Mouse (Mus musculus) adrenal gland, adult (tissue): Measurements from ENCODE around the gene Plcl1.

Experiments
- DNase-seq, 2 experiments: peaks; one replicate each; pipeline ENCODE4 v3.0.0; 2022 to 2023; ENCODE audit warnings: low spot score in 1 of 2; ENCODE audit not compliant: inconsistent age in 2 of 2

The Plcl1 gene

GRCm38 (mm10) chr1:55700016-55700415 lies 294.3 kb downstream of the Plcl1 start:
- DNase-seq: no peak

GRCm38 (mm10) chr1:55700726-55701125 lies 295.0 kb downstream of the Plcl1 start:
- DNase-seq: no peak

DNA sequence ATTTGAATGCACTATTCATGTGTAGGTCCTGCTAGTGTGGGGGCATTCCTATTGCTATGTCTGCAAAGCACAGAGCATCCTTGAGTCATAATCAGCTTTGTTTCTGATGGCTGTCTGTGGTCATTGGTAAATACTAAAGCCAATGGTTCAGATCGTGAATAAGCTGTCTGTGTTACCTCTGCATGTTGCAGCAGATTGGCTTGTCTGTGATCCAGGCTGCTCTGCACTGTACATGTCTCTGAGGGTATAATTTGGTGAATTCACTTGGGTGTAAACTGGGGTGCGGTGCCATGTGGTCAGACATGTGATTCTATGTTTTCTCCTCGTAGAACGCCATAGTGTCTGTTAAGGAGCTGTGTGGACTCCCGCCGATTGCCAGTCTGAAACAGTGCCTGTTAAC lies 295.9 kb downstream of the Plcl1 start:
- DNase-seq: no peak

GRCm38 (mm10) chr1:55702106-55702505 lies 296.4 kb downstream of the Plcl1 start:
- DNase-seq: no peak

DNA sequence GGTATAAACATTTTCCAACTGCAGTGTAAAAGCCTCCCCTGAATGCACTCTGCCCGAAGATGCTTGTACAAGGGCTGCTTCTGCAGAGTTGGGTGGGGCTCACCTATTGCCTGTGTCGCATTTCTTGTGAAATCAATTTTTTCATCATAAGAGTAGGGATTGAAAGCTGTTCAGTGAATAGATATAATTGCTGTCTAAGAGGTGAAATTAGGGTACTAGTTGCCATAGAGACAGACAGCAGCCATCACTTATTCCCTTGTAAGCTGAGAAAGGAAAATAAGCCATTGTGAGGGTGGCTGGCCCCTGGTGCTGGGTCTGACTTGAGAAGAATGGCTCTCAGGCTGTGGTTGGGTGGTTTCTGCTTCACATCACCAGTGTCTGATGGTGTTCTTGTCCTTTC lies 299.0 kb downstream of the Plcl1 start:
- DNase-seq: no peak

- no peak for DNase-seq
These were observed 299.5 kb downstream of the Plcl1 start for GRCm38 (mm10) chr1:55705173-55705572.

- no peak for DNase-seq
These were observed 300.0 kb downstream of the Plcl1 start for GRCm38 (mm10) chr1:55705756-55706155.

GRCm38 (mm10) chr1:55706933-55707332 lies 301.2 kb downstream of the Plcl1 start:
- DNase-seq: no peak

GRCm38 (mm10) chr1:55717283-55717803 lies 311.6 kb downstream of the Plcl1 start:
- DNase-seq: no peak

GRCm38 (mm10) chr1:55725428-55725827 lies 319.7 kb downstream of the Plcl1 start:
- no peak for DNase-seq

DNA sequence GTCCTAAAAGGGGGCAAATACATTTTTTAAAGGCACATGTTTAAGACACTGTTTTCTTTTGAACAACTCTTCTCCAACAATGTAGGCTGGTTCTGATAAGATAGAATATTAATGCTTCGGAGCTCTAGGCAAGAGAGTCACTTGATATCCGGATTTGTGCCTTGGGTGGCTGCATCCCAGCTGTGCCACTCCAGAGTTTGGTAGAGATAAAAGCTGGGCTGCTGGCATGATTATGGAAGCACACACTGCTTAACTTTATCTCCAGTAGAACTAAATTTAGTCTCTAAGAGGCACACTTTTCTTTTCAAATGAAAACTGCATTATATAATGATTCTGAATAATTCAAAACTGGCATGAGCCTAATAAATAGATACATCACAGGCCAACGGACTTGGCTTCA lies 323.6 kb downstream of the Plcl1 start:
- no peak for DNase-seq

DNA sequence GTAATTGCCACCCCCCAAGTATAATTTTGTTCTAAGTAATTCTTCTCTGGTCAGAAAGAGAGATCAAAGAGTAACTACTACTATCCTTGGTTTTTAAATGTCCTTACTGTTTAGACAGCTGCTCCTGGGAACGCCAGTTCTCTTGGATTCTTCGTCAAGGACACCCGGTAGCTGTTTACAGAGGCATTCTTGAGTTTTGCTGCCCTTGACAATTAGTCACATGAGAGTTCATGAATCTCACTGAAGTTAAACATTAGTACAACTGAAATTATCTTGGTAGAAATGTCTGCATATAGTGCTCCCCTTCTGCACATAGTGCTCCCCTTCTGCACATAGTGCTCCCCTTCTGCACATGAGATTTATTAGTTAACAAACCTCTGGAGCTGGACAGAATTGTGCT lies 327.2 kb downstream of the Plcl1 start:
- DNase-seq: peak; percentile 56 to 78

GRCm38 (mm10) chr1:55736054-55736740 lies 330.5 kb downstream of the Plcl1 start:
- peak; percentile 85 to 93 for DNase-seq

DNA sequence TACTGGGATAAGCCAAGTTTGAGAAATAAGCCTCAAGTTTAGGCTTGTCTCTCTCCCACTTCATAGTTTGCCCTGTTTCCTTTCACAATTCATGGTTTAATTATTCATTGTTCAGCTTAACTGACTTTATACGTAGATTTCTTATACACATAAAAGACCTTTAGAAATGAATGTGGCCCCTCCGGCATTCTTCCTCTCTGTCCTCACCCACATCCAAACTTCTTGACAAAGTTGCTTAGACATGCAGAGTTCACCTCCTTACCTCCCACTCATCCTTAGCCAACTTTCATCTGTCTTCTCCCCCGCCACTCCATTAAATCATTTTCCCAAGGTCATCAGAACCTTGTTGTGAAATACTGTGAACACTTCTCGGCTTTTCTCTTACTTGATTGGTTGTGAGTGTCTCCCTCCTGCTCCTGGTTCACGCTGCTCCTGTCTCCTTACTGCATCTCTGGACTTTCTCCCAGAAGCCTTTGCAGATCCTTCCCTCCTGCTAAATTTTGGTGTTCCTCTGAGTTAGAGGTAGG lies 331.1 kb downstream of the Plcl1 start:
- peak in 1 of 2 experiments; percentile 53 for DNase-seq

- peak in 1 of 2 experiments; percentile 23 for DNase-seq
These were observed 333.1 kb downstream of the Plcl1 start for GRCm38 (mm10) chr1:55738746-55739365.

DNA sequence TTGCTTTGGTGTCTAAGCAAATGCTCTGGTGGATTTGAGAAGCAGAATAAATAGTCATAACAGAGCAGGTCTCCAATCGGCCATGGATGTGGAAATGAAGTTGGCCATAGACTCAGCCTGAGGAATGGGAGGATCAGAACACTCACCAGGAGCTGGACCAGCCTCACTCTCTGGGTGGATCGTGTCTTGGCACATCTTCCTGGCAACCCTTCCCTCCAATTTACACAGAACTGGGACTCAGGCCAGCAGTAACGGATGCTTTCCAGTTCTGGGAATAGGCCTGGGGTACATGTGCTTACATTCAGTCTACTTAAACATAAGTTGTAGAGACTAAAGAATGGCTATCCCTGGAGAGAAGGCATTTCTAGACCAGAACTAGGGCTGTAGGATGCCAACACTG lies 336.2 kb downstream of the Plcl1 start:
- DNase-seq: no peak

DNA sequence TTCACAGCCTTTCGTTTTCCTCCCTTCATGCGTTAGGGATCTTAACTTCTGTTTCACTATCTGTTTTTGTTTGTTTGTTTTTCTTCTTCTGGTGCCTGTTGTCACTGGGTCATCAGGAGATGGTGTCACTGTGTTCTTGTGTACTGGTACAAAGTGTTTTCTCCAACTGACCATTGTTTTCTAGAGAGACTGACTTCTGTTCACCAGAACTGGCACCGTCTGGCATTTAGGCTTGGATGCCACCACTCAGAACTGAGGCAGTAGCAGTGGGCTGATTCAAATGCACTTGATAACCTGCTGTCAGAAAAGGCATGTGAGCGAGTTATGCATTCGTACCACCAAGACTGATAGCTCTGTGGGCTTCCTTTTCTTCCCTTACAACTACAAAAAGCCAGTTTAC lies 342.8 kb downstream of the Plcl1 start:
- no peak for DNase-seq

- DNase-seq: no peak
These were observed 344.0 kb downstream of the Plcl1 start for GRCm38 (mm10) chr1:55749770-55750169.

GRCm38 (mm10) chr1:55755742-55756141 lies 350.0 kb downstream of the Plcl1 start:
- peak; percentile 56 to 82 for DNase-seq

GRCm38 (mm10) chr1:55762284-55762683 lies 356.6 kb downstream of the Plcl1 start:
- no peak for DNase-seq

GRCm38 (mm10) chr1:55763171-55763570 lies 357.4 kb downstream of the Plcl1 start:
- DNase-seq: no peak

DNA sequence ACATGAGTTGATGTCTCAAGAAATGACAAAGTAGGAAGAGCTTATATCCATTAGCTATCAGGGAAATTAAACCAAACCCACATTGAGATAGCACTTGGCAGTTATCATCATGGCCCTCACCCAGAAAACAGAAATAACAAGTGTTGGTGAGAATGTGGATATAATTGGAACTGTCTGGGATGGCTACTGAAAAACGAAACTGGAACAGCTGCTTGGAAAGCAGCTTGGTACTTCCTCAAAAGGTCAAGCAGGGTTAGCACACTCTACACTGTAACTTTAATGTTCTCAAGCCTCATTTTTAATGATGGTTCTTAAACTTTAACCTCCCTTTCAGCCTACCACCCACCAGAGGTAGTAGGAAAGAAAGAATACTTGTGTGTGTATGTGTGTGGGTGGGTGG lies 361.0 kb downstream of the Plcl1 start:
- no peak for DNase-seq
